Mouse (Mus musculus): Measurements from ENCODE around the gene Akr1cl. TPM values are rescaled to one million over a fixed set of nuclear protein-coding genes. Genes with fewer than 3 reads are reported as not detected.

The Akr1cl gene
- polyA plus RNA-seq, 1 experiment from 2014 or later: 0.81 TPM

DNA sequence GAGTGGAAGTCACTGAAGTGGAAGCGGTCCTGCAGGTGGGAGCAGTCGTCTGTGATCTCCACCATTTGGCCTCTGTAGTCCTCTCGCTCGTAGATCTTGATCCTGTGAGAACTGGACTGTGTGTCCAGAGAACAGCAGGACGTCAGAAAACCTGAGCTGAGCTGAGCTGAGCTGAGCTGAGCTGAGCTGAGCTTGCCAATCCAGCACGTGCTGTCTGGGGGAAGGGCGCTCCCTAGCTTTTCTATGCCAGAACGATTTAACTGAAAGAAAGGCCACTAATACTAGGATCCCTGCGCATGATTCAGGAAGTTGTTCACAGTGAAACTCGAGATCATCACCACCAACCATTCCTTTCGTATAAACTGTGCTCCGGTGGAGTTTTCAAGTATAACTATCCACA is 16.2 kb upstream of the Akr1cl start:
- Histone ChIP-seq H3K36me3 (ENCODE audit: control insufficient read depth, insufficient read depth, low read length) (no peaks in the 10 kb centered on the region), H3K4me3 (replicated peaks; ENCODE audit: low read length) (no peak overlapping the region), H3K4me2 (ENCODE audit: low read depth, low read length) (no peak overlapping the region), H3K27ac (ENCODE audit: low read length) (no peak overlapping the region), H3K9ac (ENCODE audit: low read length) (no peak overlapping the region), H3K27me3 (ENCODE audit: control insufficient read depth, insufficient read depth, low read length) (no peaks in the 10 kb centered on the region), H3K9me3 (replicated peaks; ENCODE audit: control insufficient read depth, low read length) (no peaks in the 10 kb centered on the region), H3K4me1 (ENCODE audit: control insufficient read depth, insufficient read depth, low read length) (no peaks in the 10 kb centered on the region)
- no peak for ATAC-seq (ENCODE audit: insufficient read depth, low FRiP score)
- 56% methylated on average over 12 of the region's 12 CpGs for whole genome bisulfite sequencing

DNA sequence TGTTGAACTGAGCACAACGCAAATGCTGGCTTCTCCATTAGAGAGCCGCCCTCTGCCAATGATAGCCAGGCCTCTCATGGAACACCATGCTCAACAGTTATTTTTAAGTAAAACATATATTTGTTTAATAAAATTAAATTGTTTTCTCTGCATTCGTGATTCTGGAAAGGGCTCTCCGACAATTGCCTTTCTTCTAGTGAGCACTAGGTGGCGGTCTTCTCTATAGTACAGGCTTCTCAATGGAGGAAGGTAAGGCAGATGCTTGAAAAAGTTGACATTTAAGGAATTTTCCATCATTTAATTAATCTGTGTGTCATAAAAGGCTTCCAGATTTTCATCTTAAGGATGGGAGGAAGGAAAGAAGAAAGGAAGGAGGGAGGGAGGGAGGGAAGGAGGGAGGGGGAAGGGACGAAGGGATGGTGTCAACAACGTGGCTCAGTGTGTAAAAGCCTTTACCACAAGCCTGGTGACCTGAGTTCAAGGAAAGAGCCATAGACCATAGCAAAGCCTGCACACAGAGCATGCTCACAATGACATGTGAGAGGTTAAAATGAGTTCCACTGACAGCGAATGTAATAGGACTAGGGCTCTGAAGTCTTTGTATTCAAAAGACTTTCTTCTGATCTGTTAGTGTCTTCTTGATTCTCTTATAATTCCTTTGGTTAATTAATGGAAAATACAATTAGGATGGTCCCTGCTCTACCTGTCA is 14.0 kb upstream of the Akr1cl start:
- ATAC-seq (ENCODE audit: insufficient read depth, low FRiP score): no peak
- Histone ChIP-seq H3K9me3 (replicated peaks; ENCODE audit: control insufficient read depth, low read length) (no peaks in the 10 kb centered on the region), H3K27ac (ENCODE audit: low read length) (no peak overlapping the region), H3K36me3 (ENCODE audit: control insufficient read depth, insufficient read depth, low read length) (no peaks in the 10 kb centered on the region), H3K4me2 (ENCODE audit: low read depth, low read length) (no peak overlapping the region), H3K9ac (ENCODE audit: low read length) (no peak overlapping the region), H3K27me3 (ENCODE audit: control insufficient read depth, insufficient read depth, low read length) (no peaks in the 10 kb centered on the region), H3K4me1 (ENCODE audit: control insufficient read depth, insufficient read depth, low read length) (no peaks in the 10 kb centered on the region), H3K4me3 (replicated peaks; ENCODE audit: low read length) (no peak overlapping the region)
- WGBS: 35% methylated on average over 8 of the region's 8 CpGs

DNA sequence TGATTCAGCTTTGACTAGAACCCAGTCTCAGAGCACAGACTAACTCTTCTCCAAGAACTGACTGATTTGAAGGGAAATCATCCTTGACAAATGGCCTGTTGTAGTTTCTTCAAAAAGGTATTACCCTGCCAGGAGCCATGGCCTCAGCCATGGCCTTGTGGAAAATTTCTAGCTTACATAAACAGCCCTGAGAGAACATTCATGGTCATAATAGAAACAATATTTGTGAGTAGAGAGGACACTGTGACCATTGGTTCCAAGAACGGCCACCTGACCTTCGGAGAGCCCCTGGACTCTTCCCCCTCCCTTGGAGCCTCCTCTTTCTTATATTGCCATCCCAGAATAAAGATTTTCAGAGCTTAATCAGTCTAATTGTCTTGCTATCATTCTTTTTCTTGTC is 10.9 kb upstream of the Akr1cl start:
- H3K4me2 ChIP-seq (ENCODE audit: low read depth, low read length): no peak overlapping the region
- no peak overlapping the region for H3K9ac ChIP-seq (ENCODE audit: low read length)
- H3K27ac ChIP-seq (ENCODE audit: low read length): no peak overlapping the region
- no peaks in the 10 kb centered on the region for H3K36me3 ChIP-seq (ENCODE audit: control insufficient read depth, insufficient read depth, low read length)
- no peaks in the 10 kb centered on the region for H3K4me1 ChIP-seq (ENCODE audit: control insufficient read depth, insufficient read depth, low read length)
- WGBS: 77% methylated on average over 2 of the region's 2 CpGs
- no peak for ATAC-seq (ENCODE audit: insufficient read depth, low FRiP score)
- H3K4me3 ChIP-seq (replicated peaks; ENCODE audit: low read length): no peak overlapping the region
- no peaks in the 10 kb centered on the region for H3K27me3 ChIP-seq (ENCODE audit: control insufficient read depth, insufficient read depth, low read length)
- no peaks in the 10 kb centered on the region for H3K9me3 ChIP-seq (replicated peaks; ENCODE audit: control insufficient read depth, low read length)

DNA sequence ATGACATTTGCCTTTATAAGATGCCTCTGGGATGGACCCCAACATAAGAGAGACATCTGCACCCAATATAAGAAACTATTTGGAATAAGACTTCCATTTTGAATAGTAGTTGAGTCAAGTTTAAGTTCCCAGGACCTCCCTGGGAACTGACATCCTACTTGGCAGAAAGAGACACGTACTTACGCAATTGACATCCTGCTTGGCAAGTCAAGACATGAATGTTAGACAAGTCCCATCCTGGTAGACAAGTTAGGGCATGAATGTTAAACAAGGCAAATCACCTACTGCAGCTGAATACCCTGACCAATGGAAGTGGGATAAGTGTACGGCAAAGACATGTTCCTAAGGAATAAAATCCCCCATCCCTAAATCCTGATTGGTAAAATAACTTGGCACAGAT is 9.3 kb upstream of the Akr1cl start:
- Histone ChIP-seq H3K4me2 (ENCODE audit: low read depth, low read length) (no peak overlapping the region), H3K27ac (ENCODE audit: low read length) (no peak overlapping the region), H3K4me3 (replicated peaks; ENCODE audit: low read length) (no peak overlapping the region), H3K27me3 (ENCODE audit: control insufficient read depth, insufficient read depth, low read length) (no peaks in the 10 kb centered on the region), H3K36me3 (ENCODE audit: control insufficient read depth, insufficient read depth, low read length) (no peaks in the 10 kb centered on the region), H3K9me3 (replicated peaks; ENCODE audit: control insufficient read depth, low read length) (no peaks in the 10 kb centered on the region), H3K4me1 (ENCODE audit: control insufficient read depth, insufficient read depth, low read length) (no peaks in the 10 kb centered on the region), H3K9ac (ENCODE audit: low read length) (no peak overlapping the region)
- 93% methylated on average over 3 of the region's 3 CpGs for WGBS
- ATAC-seq (ENCODE audit: insufficient read depth, low FRiP score): no peak

DNA sequence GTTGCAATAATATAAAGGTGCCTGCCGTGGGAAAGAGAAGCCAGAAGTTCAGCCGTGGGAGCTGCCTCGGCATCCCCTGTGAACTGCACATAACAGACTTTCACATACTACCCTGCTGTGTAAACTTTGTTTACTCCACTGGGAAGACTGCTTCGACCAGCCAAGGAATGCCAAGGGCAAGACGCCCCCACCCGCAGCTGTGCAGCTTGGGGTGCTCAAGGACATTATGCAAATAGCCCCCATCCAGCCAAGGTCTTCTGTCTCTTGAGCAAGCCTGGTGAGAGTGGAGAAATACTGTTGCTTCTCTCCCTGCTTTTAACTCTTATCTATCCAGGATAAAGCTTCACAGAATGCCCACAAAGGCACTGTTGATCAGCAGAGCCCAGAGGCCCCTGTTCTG is 8.2 kb upstream of the Akr1cl start:
- Histone ChIP-seq H3K4me2 (ENCODE audit: low read depth, low read length) (no peak overlapping the region), H3K9me3 (replicated peaks; ENCODE audit: control insufficient read depth, low read length) (no peaks in the 10 kb centered on the region), H3K27me3 (ENCODE audit: control insufficient read depth, insufficient read depth, low read length) (no peaks in the 10 kb centered on the region), H3K4me1 (ENCODE audit: control insufficient read depth, insufficient read depth, low read length) (no peaks in the 10 kb centered on the region), H3K36me3 (ENCODE audit: control insufficient read depth, insufficient read depth, low read length) (no peaks in the 10 kb centered on the region), H3K9ac (ENCODE audit: low read length) (no peak overlapping the region), H3K4me3 (replicated peaks; ENCODE audit: low read length) (no peak overlapping the region), H3K27ac (ENCODE audit: low read length) (no peak overlapping the region)
- WGBS: 58% methylated on average over 6 of the region's 6 CpGs
- ATAC-seq (ENCODE audit: insufficient read depth, low FRiP score): no peak

DNA sequence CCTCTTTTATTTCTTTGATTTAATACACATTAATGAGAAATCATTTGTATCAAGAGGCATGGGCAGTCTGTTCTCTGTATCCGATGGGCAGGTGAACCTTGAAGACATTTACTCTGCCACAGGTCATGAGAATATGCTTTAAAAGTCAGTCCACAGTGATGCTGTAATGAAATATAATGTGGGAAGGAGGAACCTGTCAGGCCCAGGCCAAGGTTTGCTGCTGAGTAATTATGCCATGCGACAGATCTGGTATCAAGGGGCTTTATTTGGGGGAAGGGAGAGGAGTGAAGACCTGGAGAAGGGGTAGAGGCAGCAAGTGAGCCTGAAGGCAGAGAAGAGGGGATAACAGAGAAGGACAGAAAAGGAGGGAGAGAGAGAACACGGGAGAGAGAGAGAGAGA is 7.1 kb upstream of the Akr1cl start:
- ATAC-seq (ENCODE audit: insufficient read depth, low FRiP score): no peak
- Histone ChIP-seq H3K4me2 (ENCODE audit: low read depth, low read length) (no peak overlapping the region), H3K9ac (ENCODE audit: low read length) (no peak overlapping the region), H3K27me3 (ENCODE audit: control insufficient read depth, insufficient read depth, low read length) (no peaks in the 10 kb centered on the region), H3K36me3 (ENCODE audit: control insufficient read depth, insufficient read depth, low read length) (no peaks in the 10 kb centered on the region), H3K27ac (ENCODE audit: low read length) (no peak overlapping the region), H3K9me3 (replicated peaks; ENCODE audit: control insufficient read depth, low read length) (no peaks in the 10 kb centered on the region), H3K4me3 (replicated peaks; ENCODE audit: low read length) (no peak overlapping the region), H3K4me1 (ENCODE audit: control insufficient read depth, insufficient read depth, low read length) (no peaks in the 10 kb centered on the region)
- WGBS: 64% methylated on average over 3 of the region's 3 CpGs

DNA sequence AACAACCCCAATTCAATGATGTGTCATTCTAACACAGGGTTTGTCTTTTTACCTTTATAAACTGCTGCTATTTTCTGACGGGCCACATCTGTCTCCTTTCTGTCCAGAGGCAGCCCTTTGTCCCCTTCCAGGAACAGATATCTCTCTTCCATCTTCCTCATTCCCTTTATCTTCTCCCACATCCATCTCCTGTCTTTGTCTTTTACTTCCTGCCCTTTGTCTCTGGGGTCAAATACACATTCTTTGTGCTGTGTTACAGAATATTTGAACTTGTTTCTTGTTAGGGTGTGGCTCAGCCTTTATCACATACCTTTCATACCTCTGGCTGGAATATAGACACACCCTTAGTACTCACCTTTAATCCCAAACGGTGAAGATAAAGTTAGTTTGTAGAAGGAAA is 5.0 kb upstream of the Akr1cl start:
- Histone ChIP-seq H3K4me1 (ENCODE audit: control insufficient read depth, insufficient read depth, low read length) (no peaks in the 10 kb centered on the region), H3K4me2 (ENCODE audit: low read depth, low read length) (no peak overlapping the region), H3K27ac (ENCODE audit: low read length) (no peak overlapping the region), H3K4me3 (replicated peaks; ENCODE audit: low read length) (no peak overlapping the region), H3K9ac (ENCODE audit: low read length) (no peak overlapping the region), H3K9me3 (replicated peaks; ENCODE audit: control insufficient read depth, low read length) (no peaks in the 10 kb centered on the region), H3K27me3 (ENCODE audit: control insufficient read depth, insufficient read depth, low read length) (no peaks in the 10 kb centered on the region), H3K36me3 (ENCODE audit: control insufficient read depth, insufficient read depth, low read length) (no peaks in the 10 kb centered on the region)
- WGBS: 50% methylated on average over 2 of the region's 2 CpGs
- no peak for ATAC-seq (ENCODE audit: insufficient read depth, low FRiP score)

DNA sequence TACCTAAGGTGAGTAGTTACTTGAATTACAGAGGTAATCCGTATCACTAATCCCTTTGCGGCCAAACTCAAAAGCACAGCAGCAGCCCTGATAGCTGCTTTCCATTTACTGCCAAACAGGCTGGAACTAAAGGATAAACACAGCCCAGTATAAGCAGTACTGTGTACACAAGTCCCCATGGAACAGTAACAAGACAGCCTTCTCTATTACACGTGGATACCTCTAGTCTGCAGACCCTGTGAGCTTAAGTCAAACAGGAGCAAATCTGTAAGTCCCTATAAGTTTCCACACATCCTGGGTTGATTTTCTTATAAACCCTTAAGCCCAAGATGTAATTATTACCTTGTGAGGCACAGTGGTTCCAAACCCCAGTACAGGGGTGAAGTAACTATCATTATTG is 3.0 kb upstream of the Akr1cl start:
- no peaks in the 10 kb centered on the region for H3K27me3 ChIP-seq (ENCODE audit: control insufficient read depth, insufficient read depth, low read length)
- H3K36me3 ChIP-seq (ENCODE audit: control insufficient read depth, insufficient read depth, low read length): no peaks in the 10 kb centered on the region
- no peak overlapping the region for H3K4me2 ChIP-seq (ENCODE audit: low read depth, low read length)
- no peak for ATAC-seq (ENCODE audit: insufficient read depth, low FRiP score)
- no peak overlapping the region for H3K4me3 ChIP-seq (replicated peaks; ENCODE audit: low read length)
- WGBS: 17% methylated on average over 3 of the region's 3 CpGs
- H3K27ac ChIP-seq (ENCODE audit: low read length): no peak overlapping the region
- H3K9ac ChIP-seq (ENCODE audit: low read length): no peak overlapping the region
- no peaks in the 10 kb centered on the region for H3K9me3 ChIP-seq (replicated peaks; ENCODE audit: control insufficient read depth, low read length)
- H3K4me1 ChIP-seq (ENCODE audit: control insufficient read depth, insufficient read depth, low read length): no peaks in the 10 kb centered on the region

DNA sequence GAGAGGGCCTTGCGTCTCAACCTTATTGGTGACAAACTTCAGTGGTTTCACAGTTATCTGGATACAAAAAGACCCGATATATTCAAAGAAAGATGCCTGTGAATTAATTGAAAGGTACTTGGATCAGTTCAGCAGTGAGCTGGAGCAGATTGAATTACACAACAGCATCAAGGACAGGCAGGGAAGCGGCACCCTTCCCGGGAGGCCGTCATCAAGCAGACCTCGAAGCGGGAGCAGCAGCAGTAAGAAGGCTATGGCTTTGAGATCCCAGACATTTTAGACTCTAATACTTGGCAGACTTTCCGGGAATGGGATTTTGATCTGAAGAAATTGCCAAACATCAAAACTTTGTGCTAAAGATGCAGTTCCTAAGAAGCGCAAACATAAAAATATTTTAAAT is 4.4 kb downstream of the Akr1cl start:
- H3K27ac ChIP-seq (ENCODE audit: low read length): no peak overlapping the region
- no peaks in the 10 kb centered on the region for H3K9me3 ChIP-seq (replicated peaks; ENCODE audit: control insufficient read depth, low read length)
- no peaks in the 10 kb centered on the region for H3K36me3 ChIP-seq (ENCODE audit: control insufficient read depth, insufficient read depth, low read length)
- H3K4me2 ChIP-seq (ENCODE audit: low read depth, low read length): no peak overlapping the region
- ATAC-seq (ENCODE audit: insufficient read depth, low FRiP score): no peak
- H3K9ac ChIP-seq (ENCODE audit: low read length): no peak overlapping the region
- 67% methylated on average over 9 of the region's 9 CpGs for WGBS
- H3K27me3 ChIP-seq (ENCODE audit: control insufficient read depth, insufficient read depth, low read length): no peaks in the 10 kb centered on the region
- no peaks in the 10 kb centered on the region for H3K4me1 ChIP-seq (ENCODE audit: control insufficient read depth, insufficient read depth, low read length)
- no peak overlapping the region for H3K4me3 ChIP-seq (replicated peaks; ENCODE audit: low read length)

DNA sequence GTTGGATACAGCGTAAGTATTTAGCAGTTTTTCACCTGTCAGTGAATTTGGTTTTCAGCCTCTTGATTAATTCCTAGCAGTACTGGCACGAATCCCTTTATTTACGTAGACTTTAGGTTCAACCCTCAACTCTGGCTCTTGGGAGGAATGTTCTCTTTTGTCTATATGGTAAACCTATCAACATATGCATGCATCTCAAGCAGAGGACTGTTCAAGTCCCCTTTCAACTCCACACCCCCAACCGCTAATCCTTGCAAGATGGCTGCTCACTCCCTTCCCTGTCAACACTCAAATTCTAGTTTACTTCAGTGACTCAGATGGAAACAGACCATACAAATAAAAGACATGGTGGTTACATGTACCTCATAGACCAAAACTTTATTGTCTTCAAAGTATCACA is 19.8 kb downstream of the Akr1cl start:
- Histone ChIP-seq H3K9me3 (replicated peaks; ENCODE audit: control insufficient read depth, low read length) (no peaks in the 10 kb centered on the region), H3K4me2 (ENCODE audit: low read depth, low read length) (no peak overlapping the region), H3K9ac (ENCODE audit: low read length) (no peak overlapping the region), H3K27ac (ENCODE audit: low read length) (no peak overlapping the region), H3K4me3 (replicated peaks; ENCODE audit: low read length) (no peak overlapping the region), H3K36me3 (ENCODE audit: control insufficient read depth, insufficient read depth, low read length) (no peaks in the 10 kb centered on the region), H3K4me1 (ENCODE audit: control insufficient read depth, insufficient read depth, low read length) (no peaks in the 10 kb centered on the region), H3K27me3 (ENCODE audit: control insufficient read depth, insufficient read depth, low read length) (no peaks in the 10 kb centered on the region)
- WGBS: 77% methylated on average over 4 of the region's 4 CpGs
- ATAC-seq (ENCODE audit: insufficient read depth, low FRiP score): no peak

Measured in stomach, embryonic 16.5 days (tissue).